Mouse (Mus musculus) midbrain, embryonic 14.5 days (tissue): ENCODE measurements around the gene Sfn. TPM values are rescaled to one million over a fixed set of nuclear protein-coding genes. Genes with fewer than 3 reads are reported as not detected.

Experiments used
- ATAC-seq: fragments of 200-750 bp; cut with Nextera tagmentation; 2 replicates; pipeline ENCODE4 v1.8.0; 2017; ENCODE audit warnings: moderate number of reproducible peaks, moderate library complexity; ENCODE audit not compliant: low FRiP score, low TSS enrichment
- DNase-seq: peaks from one replicate; pipeline ENCODE4 v3.0.0-alpha.2; 2015
- H3K27ac ChIP-seq: fragments of 300-500 bp; sonication (generic); replicated peaks from 2 replicates; pipeline ENCODE4 v1.5.1; 2014; ENCODE audit warnings: mild to moderate bottlenecking, low read depth, low read length, moderate library complexity
- H3K27me3 ChIP-seq: fragments of 300-500 bp; sonication (generic); 2 replicates; pipeline ENCODE4 v1.6.1; 2014; ENCODE audit warnings: low read length, control low read depth, mixed read lengths; ENCODE audit not compliant: control insufficient read depth, insufficient read depth
- H3K36me3 ChIP-seq: fragments of 300-500 bp; sonication (generic); 2 replicates; pipeline ENCODE4 v1.6.1; 2014; ENCODE audit warnings: low read length, control low read depth; ENCODE audit not compliant: control insufficient read depth, insufficient read depth
- H3K4me1 ChIP-seq: fragments of 300-500 bp; sonication (generic); 2 replicates; pipeline ENCODE4 v1.6.1; 2014; ENCODE audit warnings: mild to moderate bottlenecking, antibody characterized with exemption, low read length, control low read depth; ENCODE audit not compliant: control insufficient read depth, insufficient read depth
- H3K4me2 ChIP-seq: fragments of 300-500 bp; sonication (generic); 2 replicates; pipeline ENCODE4 v1.6.1; 2014; ENCODE audit warnings: mild to moderate bottlenecking, low read length, moderate library complexity
- H3K4me3 ChIP-seq: fragments of 300-500 bp; sonication (generic); replicated peaks from 2 replicates; pipeline ENCODE4 v1.5.1; 2014; ENCODE audit warnings: low read depth, low read length
- H3K9ac ChIP-seq: fragments of 300-500 bp; sonication (generic); replicated peaks from 2 replicates; pipeline ENCODE4 v1.6.1; 2014; ENCODE audit warnings: mild to moderate bottlenecking, low read length, moderate library complexity
- H3K9me3 ChIP-seq: fragments of 300-500 bp; sonication (generic); 2 replicates; pipeline ENCODE4 v1.6.1; 2016; ENCODE audit warnings: low read length, control low read depth, mixed read lengths; ENCODE audit not compliant: control insufficient read depth
- WGBS: fragments of 180-500 bp; shearing (Covaris S2); extraction: QIAGEN DNeasy Blood & Tissue Kit; methylation state at CpG from one replicate; pipeline ENCODE4 v1.1.7; 2014; 5-methylcytosine and 5-hydroxymethylcytosine counted together
- polyA plus RNA-seq: library from polyadenylated mRNA; unstranded; fragments of >200 nt; fragmentation: Nextera tagmentation; extraction: Ambion mirVana; gene quantifications from 2 replicates; pipeline ENCODE4 v1.2.1, GENCODE M21; 2014

The Sfn gene
- polyA plus RNA-seq, 1 experiment from 2014 or later = 1.3 TPM

DNA sequence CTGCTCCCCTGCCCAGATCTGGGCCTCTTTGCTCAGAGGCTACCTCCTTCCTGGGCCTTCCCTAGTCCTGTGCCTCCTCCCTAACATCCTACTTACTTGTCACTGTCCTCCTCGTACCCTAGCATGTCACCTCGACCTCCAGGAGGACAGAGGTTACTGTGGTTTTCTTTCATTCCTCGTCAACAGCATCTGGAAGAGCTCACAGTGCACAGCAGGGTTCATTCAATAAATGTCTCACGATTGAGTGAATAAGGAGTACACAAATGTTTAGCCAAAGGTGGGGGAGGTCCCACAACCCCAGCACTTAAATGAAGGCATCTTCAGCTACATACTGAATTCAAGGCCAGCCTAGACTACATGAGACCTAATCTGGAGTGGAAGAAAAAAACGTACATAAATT lies 24.3 kb upstream of the Sfn start:
- DNase-seq = no peak

DNA sequence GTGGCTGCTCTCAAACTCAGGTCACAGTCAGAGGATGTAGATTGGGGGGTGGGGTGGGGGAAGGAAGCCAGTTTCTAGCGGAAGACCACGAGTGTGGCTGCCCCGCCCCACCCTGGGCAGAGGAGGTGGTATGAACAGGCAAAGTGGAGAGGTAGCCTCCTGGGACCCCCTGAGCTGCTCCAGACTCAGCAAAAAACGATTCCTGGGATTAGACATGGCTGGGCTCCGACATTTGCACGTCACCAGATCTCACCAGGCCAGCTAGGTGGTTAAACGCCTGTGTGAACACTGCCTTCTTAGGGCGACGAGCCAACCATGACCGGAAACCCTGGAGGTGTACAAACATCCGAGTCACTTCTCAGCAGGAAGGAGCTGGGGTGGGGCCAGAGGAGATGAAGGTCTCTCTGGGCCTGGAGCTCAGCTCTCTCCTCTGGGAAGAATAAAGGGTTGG lies 23.7 kb upstream of the Sfn start:
- Histone ChIP-seq H3K27me3 (no peaks in the 10 kb centered on the region), H3K27ac (no peak overlapping the region), H3K9ac (no peak overlapping the region), H3K4me1 (no peaks in the 10 kb centered on the region), H3K4me2 (no peak overlapping the region), H3K36me3 (peaks cover 39% of the 10 kb centered on the region), H3K4me3 (no peak overlapping the region), H3K9me3 (no peaks in the 10 kb centered on the region)
- ATAC-seq = no peak
- 40% methylated on average over 11 of the region's 11 CpGs for WGBS
- no peak for DNase-seq

More for the DNA sequence above, 24.3 kb upstream of the Sfn start:
- H3K27ac ChIP-seq = no peak overlapping the region
- no peak overlapping the region for H3K9ac ChIP-seq
- no peak overlapping the region for H3K4me2 ChIP-seq
- no peak overlapping the region for H3K4me3 ChIP-seq
- H3K4me1 ChIP-seq = no peaks in the 10 kb centered on the region
- H3K27me3 ChIP-seq = no peaks in the 10 kb centered on the region
- whole genome bisulfite sequencing = 35% methylated on average over 5 of the region's 5 CpGs
- ATAC-seq = no peak
- H3K9me3 ChIP-seq = no peaks in the 10 kb centered on the region
- H3K36me3 ChIP-seq = peaks cover 34% of the 10 kb centered on the region

DNA sequence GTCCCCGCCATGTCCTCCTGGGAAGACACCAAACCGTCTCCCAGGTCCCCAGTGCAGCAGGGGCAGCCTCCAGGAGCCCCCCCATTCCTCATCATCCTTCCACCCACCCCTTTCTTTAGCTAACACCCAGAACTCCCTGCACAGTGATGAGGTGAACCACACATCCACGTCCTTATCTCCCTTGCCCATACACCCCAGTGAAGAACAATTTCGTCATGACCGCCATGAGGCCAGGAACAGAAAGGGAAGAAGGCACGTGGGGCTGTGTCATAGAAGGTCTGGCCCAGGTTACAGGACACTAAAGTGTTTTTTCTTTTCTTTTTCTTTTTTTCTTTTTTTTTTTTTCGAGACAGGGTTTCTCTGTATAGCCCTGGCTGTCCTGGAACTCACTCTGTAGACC lies 22.9 kb upstream of the Sfn start:
- Histone ChIP-seq H3K36me3 (peaks cover 39% of the 10 kb centered on the region), H3K9ac (no peak overlapping the region), H3K9me3 (no peaks in the 10 kb centered on the region), H3K27ac (no peak overlapping the region), H3K4me2 (no peak overlapping the region), H3K27me3 (no peaks in the 10 kb centered on the region), H3K4me1 (no peaks in the 10 kb centered on the region), H3K4me3 (no peak overlapping the region)
- ATAC-seq (no peak), DNase-seq (no peak)
- WGBS = 94% methylated on average over 7 of the region's 7 CpGs

DNA sequence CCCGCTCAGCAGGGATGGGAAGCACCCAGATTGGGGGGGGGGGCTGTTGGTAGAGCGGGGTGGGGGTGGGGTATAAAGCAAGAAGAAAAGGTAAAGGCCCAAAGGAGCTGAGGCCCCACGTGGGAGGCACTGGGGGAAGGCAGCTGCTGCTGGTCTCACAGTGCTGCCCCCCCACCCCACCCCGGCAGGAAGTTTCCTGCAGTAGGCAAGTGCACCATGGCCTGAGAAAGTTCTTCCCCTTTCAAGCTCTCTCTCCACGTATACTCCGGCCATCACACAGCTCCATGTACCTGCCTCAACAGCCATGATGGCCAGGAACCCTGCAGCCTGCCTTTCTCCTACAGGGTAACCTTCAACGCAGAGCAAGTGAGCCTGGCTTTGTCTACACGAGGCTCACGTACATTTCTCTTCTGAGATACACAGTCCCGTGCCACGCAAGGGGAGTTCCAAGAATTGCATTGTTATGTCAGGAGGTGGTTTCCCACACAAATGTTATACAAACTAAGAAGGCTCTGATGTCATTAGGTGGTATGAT lies 20.3 kb upstream of the Sfn start:
- no peaks in the 10 kb centered on the region for H3K27me3 ChIP-seq

DNA sequence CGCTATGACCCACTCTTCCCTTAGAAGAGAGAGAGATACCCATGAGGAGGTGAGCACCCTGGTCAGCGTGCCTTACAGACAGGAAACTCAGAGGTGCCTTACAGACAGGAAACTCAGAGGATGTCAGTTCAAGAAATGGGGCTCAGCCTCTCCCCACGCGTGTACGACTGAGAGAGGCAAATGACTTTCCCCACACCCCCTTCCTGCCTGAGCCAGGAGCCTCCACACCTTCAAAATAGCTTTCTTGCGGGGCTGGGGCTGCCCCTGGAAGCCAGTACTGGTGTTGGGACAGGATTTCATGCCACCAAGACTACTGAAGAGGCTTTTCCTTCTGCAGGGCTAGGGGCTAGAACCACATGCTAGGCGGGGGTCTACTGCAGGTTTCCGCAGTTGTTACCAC lies 18.7 kb upstream of the Sfn start:
- Histone ChIP-seq H3K9me3 (no peaks in the 10 kb centered on the region), H3K27ac (no peak overlapping the region), H3K4me2 (no peak overlapping the region), H3K4me1 (no peaks in the 10 kb centered on the region), H3K9ac (no peak overlapping the region), H3K4me3 (no peak overlapping the region), H3K27me3 (no peaks in the 10 kb centered on the region), H3K36me3 (peaks cover 34% of the 10 kb centered on the region)
- DNase-seq (no peak), ATAC-seq (no peak)
- 87% methylated on average over 8 of the region's 8 CpGs for WGBS

More for the DNA sequence above, 20.3 kb upstream of the Sfn start:
- Histone ChIP-seq H3K36me3 (peaks cover 45% of the 10 kb centered on the region), H3K9ac (no peak overlapping the region), H3K4me1 (no peaks in the 10 kb centered on the region), H3K9me3 (no peaks in the 10 kb centered on the region), H3K27ac (no peak overlapping the region), H3K4me3 (no peak overlapping the region), H3K4me2 (no peak overlapping the region)
- 78% methylated on average over 11 of the region's 11 CpGs for WGBS
- no peak for ATAC-seq
- no peak for DNase-seq

DNA sequence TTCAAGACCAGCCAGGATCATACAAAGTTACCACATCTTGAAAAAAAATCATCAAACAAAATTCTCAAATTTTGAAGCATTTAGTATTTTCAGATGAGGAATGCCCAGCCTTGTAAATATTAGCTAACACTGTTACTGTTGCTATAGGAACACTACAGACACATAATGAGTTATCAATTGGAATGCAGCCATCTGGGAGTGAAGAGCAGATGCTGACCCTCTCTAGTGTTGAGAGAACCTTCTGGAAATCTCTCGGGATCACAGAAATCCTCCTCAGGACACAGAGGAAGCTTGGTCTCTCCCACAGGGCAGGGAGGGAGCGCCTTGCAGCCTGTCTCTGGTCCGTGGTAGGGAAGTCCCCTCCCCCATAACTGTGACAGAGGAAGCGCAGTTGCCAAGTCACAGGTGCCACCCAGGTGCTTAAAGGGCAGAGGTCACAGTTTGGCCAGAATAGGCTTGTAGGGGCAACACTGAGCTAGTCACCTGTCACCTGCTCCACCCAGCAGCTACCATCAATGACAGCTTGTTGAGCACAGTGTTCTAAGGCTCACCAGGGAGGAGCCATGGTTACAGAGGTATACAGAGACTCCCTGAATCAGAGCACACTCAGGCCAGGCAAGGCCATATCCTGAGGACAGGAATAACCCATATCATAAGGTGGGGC lies 17.6 kb upstream of the Sfn start:
- no peaks in the 10 kb centered on the region for H3K27me3 ChIP-seq
- no peak overlapping the region for H3K4me2 ChIP-seq
- H3K27ac ChIP-seq = no peak overlapping the region
- ATAC-seq = no peak
- H3K4me1 ChIP-seq = no peaks in the 10 kb centered on the region
- no peak for DNase-seq
- H3K9me3 ChIP-seq = no peaks in the 10 kb centered on the region
- peaks cover 35% of the 10 kb centered on the region for H3K36me3 ChIP-seq
- H3K4me3 ChIP-seq = no peak overlapping the region
- WGBS = 80% methylated on average over 4 of the region's 4 CpGs
- H3K9ac ChIP-seq = no peak overlapping the region

DNA sequence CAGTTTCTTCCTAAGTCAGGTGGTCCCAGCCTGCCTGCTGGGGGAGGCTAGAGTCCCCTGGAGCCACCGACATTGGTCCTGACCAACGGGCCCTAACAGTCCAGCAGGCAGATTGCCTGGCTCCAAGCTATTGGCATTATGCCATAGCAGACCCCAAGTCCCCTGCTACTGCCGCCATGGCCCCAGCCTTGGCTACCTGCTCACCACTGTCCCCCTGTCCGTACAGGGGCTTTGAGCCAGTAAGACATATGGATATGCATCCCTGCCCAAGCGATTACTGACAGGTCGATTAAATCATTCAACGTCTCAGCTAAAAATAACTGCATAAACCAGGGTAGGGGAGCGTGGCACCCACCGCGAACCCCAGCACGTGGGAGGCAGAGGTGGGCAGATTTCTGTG lies 16.0 kb upstream of the Sfn start:
- H3K27ac ChIP-seq = no peak overlapping the region
- no peaks in the 10 kb centered on the region for H3K27me3 ChIP-seq
- no peaks in the 10 kb centered on the region for H3K4me1 ChIP-seq
- peaks cover 37% of the 10 kb centered on the region for H3K36me3 ChIP-seq
- DNase-seq (no peak), ATAC-seq (no peak)
- no peaks in the 10 kb centered on the region for H3K9me3 ChIP-seq
- no peak overlapping the region for H3K4me2 ChIP-seq
- H3K9ac ChIP-seq = no peak overlapping the region
- no peak overlapping the region for H3K4me3 ChIP-seq
- WGBS = 91% methylated on average over 11 of the region's 11 CpGs

DNA sequence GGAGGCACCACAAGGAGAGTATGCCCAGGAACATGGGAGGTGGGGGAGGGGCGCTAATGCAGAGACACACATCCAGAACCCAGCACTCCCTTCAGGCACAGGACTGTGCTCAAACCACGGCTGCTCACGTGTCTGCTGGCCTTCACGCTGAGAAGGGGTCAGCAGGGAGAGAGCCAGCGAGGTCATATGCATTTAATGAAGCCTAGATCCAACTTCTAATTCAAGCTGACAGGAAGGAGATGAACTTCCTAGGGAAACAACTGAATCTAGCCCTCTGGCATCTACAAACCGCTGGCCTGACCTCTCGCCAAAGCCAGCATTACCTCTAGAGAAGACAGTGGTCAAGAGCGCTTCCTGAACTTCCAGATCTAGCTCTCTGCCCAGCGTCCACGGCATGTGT lies 13.4 kb upstream of the Sfn start:
- DNase-seq = no peak
- H3K4me1 ChIP-seq = no peaks in the 10 kb centered on the region
- H3K4me3 ChIP-seq = no peak overlapping the region
- 87% methylated on average over 10 of the region's 10 CpGs for WGBS
- peaks cover 48% of the 10 kb centered on the region for H3K36me3 ChIP-seq
- no peak overlapping the region for H3K27ac ChIP-seq
- no peak for ATAC-seq
- no peak overlapping the region for H3K4me2 ChIP-seq
- no peaks in the 10 kb centered on the region for H3K9me3 ChIP-seq
- H3K9ac ChIP-seq = no peak overlapping the region
- no peaks in the 10 kb centered on the region for H3K27me3 ChIP-seq

DNA sequence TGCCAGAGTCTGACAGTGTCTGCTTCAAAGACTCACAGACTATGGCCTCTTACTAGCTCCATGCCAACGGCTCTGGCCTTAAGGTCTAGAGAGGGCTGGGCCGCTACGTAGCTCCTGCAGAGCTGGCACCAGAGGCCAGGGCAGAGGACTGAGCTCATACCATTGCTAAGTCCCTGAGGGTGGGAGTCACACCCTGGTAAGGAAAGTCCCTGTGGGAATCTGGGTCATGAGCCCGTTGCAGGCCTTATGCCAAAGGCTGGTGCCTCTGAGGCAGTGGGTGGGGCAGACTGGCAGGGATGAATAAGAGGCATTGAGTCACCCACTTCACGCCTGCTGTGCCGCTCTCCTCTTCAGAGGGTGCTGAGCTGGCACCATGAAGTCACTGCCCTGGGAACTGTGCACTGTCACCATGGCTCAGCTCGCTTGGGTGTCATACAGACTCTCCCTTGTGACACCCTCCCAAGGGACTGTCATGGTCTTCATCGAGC lies 12.3 kb upstream of the Sfn start:
- WGBS = 93% methylated on average over 8 of the region's 8 CpGs
- no peak overlapping the region for H3K4me2 ChIP-seq
- ATAC-seq = no peak
- H3K9me3 ChIP-seq = no peaks in the 10 kb centered on the region
- peaks cover 46% of the 10 kb centered on the region for H3K36me3 ChIP-seq
- no peaks in the 10 kb centered on the region for H3K27me3 ChIP-seq
- no peaks in the 10 kb centered on the region for H3K4me1 ChIP-seq
- H3K9ac ChIP-seq = no peak overlapping the region
- no peak overlapping the region for H3K4me3 ChIP-seq
- H3K27ac ChIP-seq = no peak overlapping the region
- DNase-seq = no peak
